Mouse (Mus musculus): Measurements from ENCODE around the gene Ndufa13.

GRCm38 (mm10) chr8:69864180-69864579, 38.2 kb downstream of the Ndufa13 start:
- TF ChIP-seq EP300 (IDR thresholded peaks at IDR 0.05) (no peak), CTCF (IDR thresholded peaks at IDR 0.05) (no peak)

Measured in lung, postnatal 0 days (tissue).